Mouse (Mus musculus): ENCODE results near the gene Pmfbp1. TPM values are rescaled to one million over a fixed set of nuclear protein-coding genes. Genes with fewer than 3 reads are reported as not detected.
A peak's percentile ranks its signal among the peaks of the same experiment; 100 is the strongest.

The Pmfbp1 gene
- polyA plus RNA-seq, 1 experiment from 2014 or later: not detected

DNA sequence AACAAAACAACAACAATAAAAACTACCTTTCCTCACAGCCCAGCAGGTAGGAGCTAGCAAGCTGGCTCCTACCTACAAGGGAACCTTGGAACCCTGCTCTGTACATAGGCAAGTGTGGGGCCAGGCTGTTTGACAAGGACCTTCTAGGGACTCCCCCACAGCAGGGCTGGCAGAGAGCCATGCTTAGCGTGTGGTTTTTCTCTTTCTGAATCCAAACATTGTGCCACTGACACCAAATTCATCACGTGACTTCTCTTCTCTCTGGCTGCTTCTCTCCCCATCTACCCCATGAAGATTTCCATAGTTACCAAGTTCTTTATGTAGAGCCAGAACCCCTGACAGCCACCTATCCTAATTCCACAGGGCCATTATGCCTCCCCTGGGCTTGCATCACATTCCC, 30.8 kb upstream of the Pmfbp1 start:
- Histone ChIP-seq H3K4me3 (ENCODE audit: low read depth, low read length) (no peak overlapping the region), H3K9ac (ENCODE audit: low read length) (no peak overlapping the region), H3K9me3 (ENCODE audit: control insufficient read depth, low read length) (no peaks in the 10 kb centered on the region), H3K4me2 (replicated peaks; ENCODE audit: low read depth) (no peak overlapping the region), H3K27ac (replicated peaks) (no peak overlapping the region), H3K27me3 (ENCODE audit: control insufficient read depth, insufficient read depth, low read length) (no peaks in the 10 kb centered on the region), H3K36me3 (ENCODE audit: control insufficient read depth, insufficient read depth, low read length) (no peaks in the 10 kb centered on the region), H3K4me1 (replicated peaks; ENCODE audit: control insufficient read depth, insufficient read depth) (no peaks in the 10 kb centered on the region; the same call in 1 of the 2 replicates)
- DNase-seq (ENCODE audit: low spot score): no peak
- ATAC-seq (ENCODE audit: low FRiP score, low TSS enrichment): no peak
- TF ChIP-seq EP300 (optimal IDR thresholded peaks at IDR 0.05) (no peak), CTCF (IDR thresholded peaks at IDR 0.05; ENCODE audit: low read depth) (no peak)
- 15% methylated on average over 2 of the region's 2 CpGs for WGBS

DNA sequence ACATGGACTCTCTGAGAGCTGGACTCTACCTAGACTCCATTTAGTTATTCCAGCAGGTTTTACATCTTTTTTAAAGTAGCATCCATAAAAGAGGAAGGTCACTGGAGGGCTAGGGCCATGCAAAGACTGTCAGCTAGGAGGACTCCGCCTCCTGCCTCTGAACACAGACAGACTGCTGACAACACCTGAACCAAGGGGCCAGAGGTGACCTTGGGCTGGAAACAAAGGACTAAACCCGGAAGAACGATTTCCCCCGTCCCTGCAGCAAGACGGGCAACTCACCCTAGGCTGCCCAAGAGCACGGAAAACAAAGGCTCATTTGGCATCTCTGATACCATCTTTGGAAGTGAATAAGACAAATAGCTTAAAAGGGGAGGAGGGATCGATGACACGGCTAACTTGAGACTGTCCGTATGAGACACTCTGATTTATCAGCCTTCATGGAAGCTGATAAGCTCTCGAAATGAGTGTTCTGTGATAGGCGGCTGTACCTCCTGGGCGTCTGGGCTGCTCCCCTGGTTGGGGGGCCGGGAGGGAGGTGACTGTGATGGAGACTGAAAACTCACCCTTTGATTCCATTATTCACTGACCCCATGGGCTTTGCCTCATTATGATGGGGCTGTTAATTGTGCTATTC, 30.0 kb upstream of the Pmfbp1 start:
- H3K4me1 ChIP-seq (replicated peaks; ENCODE audit: control insufficient read depth, insufficient read depth): no peaks in the 10 kb centered on the region; the same call in 1 of the 2 replicates
- H3K9ac ChIP-seq (ENCODE audit: low read length): no peak overlapping the region
- no peak overlapping the region for H3K4me3 ChIP-seq (ENCODE audit: low read depth, low read length)
- H3K4me2 ChIP-seq (replicated peaks; ENCODE audit: low read depth): no peak overlapping the region; the same call in 1 of the 2 replicates
- H3K9me3 ChIP-seq (ENCODE audit: control insufficient read depth, low read length): no peaks in the 10 kb centered on the region
- DNase-seq (ENCODE audit: low spot score) (peak; percentile 19), ATAC-seq (ENCODE audit: low FRiP score, low TSS enrichment) (no peak)
- H3K36me3 ChIP-seq (ENCODE audit: control insufficient read depth, insufficient read depth, low read length): no peaks in the 10 kb centered on the region
- TF ChIP-seq CTCF (IDR thresholded peaks at IDR 0.05; ENCODE audit: low read depth) (no peak), EP300 (optimal IDR thresholded peaks at IDR 0.05) (no peak)
- H3K27me3 ChIP-seq (ENCODE audit: control insufficient read depth, insufficient read depth, low read length): no peaks in the 10 kb centered on the region
- 21% methylated on average over 13 of the region's 13 CpGs for WGBS
- no peak overlapping the region for H3K27ac ChIP-seq (replicated peaks)

DNA sequence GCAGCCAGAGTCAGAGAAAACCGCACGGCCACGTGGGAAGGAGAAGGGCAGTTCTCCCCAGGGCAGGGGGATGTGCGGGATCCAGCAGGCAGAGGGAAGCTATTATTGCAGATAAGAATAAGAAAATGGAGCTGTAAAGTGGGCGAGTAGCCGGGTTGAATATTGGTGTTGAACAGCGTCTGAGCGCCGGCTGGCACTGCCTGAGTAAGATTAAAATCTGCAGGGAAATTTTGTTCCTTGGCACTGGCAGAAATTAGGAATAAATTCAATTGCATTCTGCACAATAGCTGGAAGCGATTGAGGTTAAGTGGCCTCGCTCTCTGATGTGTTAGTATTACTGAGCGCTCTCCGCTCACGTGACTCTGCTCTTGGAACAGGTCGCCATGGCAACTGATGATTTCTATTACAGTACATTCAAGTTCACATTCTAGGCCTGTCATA, 29.4 kb upstream of the Pmfbp1 start:
- Histone ChIP-seq H3K4me3 (ENCODE audit: low read depth, low read length) (no peak overlapping the region), H3K27ac (replicated peaks) (no peak overlapping the region), H3K9me3 (ENCODE audit: control insufficient read depth, low read length) (no peaks in the 10 kb centered on the region), H3K9ac (ENCODE audit: low read length) (no peak overlapping the region), H3K4me2 (replicated peaks; ENCODE audit: low read depth) (no peak overlapping the region; the same call in 1 of the 2 replicates), H3K4me1 (replicated peaks; ENCODE audit: control insufficient read depth, insufficient read depth) (no peaks in the 10 kb centered on the region; the same call in 1 of the 2 replicates), H3K36me3 (ENCODE audit: control insufficient read depth, insufficient read depth, low read length) (no peaks in the 10 kb centered on the region), H3K27me3 (ENCODE audit: control insufficient read depth, insufficient read depth, low read length) (no peaks in the 10 kb centered on the region)
- WGBS: 32% methylated on average over 15 of the region's 15 CpGs
- ATAC-seq (ENCODE audit: low FRiP score, low TSS enrichment) (no peak), DNase-seq (ENCODE audit: low spot score) (no peak)
- no peak for TF ChIP-seq EP300 (optimal IDR thresholded peaks at IDR 0.05)
- TF ChIP-seq CTCF (IDR thresholded peaks at IDR 0.05; ENCODE audit: low read depth): no peak

DNA sequence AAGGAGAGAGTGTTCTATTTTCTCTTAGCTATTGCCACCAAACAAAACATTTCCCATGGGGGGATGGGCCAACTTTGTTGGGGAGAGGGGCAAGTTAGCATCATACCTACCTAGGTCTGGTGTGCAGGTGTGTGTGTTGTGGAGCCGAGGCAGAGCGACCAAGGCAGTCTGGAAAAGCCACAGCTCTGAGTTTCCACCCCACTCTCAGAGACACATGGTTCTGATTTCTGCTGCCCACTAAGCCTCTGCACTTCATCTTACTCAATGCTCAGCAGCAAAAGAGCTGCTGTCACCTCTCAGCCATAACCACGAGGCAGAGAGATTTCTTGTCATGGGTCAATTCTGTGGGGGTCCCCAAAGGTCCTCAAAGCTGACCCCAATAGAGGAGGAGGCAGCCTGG, 28.8 kb upstream of the Pmfbp1 start:
- ATAC-seq (ENCODE audit: low FRiP score, low TSS enrichment) (no peak), DNase-seq (ENCODE audit: low spot score) (no peak)
- no peak overlapping the region for H3K4me3 ChIP-seq (ENCODE audit: low read depth, low read length)
- WGBS: 71% methylated on average over 3 of the region's 3 CpGs
- no peaks in the 10 kb centered on the region for H3K36me3 ChIP-seq (ENCODE audit: control insufficient read depth, insufficient read depth, low read length)
- TF ChIP-seq CTCF (IDR thresholded peaks at IDR 0.05; ENCODE audit: low read depth): no peak
- no peak for TF ChIP-seq EP300 (optimal IDR thresholded peaks at IDR 0.05)
- no peak overlapping the region for H3K9ac ChIP-seq (ENCODE audit: low read length)
- H3K4me1 ChIP-seq (replicated peaks; ENCODE audit: control insufficient read depth, insufficient read depth): no peaks in the 10 kb centered on the region; the same call in 1 of the 2 replicates
- H3K4me2 ChIP-seq (replicated peaks; ENCODE audit: low read depth): no peak overlapping the region
- no peak overlapping the region for H3K27ac ChIP-seq (replicated peaks)
- no peaks in the 10 kb centered on the region for H3K27me3 ChIP-seq (ENCODE audit: control insufficient read depth, insufficient read depth, low read length)
- H3K9me3 ChIP-seq (ENCODE audit: control insufficient read depth, low read length): no peaks in the 10 kb centered on the region

DNA sequence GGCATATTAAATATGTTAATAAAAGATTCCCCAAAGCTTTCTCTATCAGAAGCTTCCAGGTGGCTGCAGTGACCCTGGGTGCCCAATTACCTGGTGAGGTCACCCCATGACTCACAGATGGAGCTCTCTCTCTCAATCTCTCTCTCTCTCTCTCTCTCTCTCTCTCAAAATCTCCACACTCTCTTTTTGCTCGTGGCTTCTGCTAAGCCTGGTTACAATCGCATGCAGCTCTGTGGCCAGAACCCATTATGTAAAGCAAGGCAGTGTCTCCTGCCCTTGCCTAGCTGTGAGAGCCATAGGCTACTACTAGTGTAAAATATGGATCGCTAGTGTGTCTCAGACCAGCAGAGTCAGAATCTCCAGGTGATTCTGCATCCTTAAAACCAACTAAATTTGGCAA, 28.1 kb upstream of the Pmfbp1 start:
- Histone ChIP-seq H3K4me1 (replicated peaks; ENCODE audit: control insufficient read depth, insufficient read depth) (no peaks in the 10 kb centered on the region; the same call in 1 of the 2 replicates), H3K4me3 (ENCODE audit: low read depth, low read length) (no peak overlapping the region), H3K9me3 (ENCODE audit: control insufficient read depth, low read length) (no peaks in the 10 kb centered on the region), H3K27me3 (ENCODE audit: control insufficient read depth, insufficient read depth, low read length) (no peaks in the 10 kb centered on the region), H3K9ac (ENCODE audit: low read length) (no peak overlapping the region), H3K4me2 (replicated peaks; ENCODE audit: low read depth) (no peak overlapping the region), H3K36me3 (ENCODE audit: control insufficient read depth, insufficient read depth, low read length) (no peaks in the 10 kb centered on the region), H3K27ac (replicated peaks) (no peak overlapping the region)
- 58% methylated on average over 3 of the region's 3 CpGs for WGBS
- no peak for ATAC-seq (ENCODE audit: low FRiP score, low TSS enrichment)
- no peak for DNase-seq (ENCODE audit: low spot score)
- TF ChIP-seq EP300 (optimal IDR thresholded peaks at IDR 0.05): no peak
- no peak for TF ChIP-seq CTCF (IDR thresholded peaks at IDR 0.05; ENCODE audit: low read depth)

DNA sequence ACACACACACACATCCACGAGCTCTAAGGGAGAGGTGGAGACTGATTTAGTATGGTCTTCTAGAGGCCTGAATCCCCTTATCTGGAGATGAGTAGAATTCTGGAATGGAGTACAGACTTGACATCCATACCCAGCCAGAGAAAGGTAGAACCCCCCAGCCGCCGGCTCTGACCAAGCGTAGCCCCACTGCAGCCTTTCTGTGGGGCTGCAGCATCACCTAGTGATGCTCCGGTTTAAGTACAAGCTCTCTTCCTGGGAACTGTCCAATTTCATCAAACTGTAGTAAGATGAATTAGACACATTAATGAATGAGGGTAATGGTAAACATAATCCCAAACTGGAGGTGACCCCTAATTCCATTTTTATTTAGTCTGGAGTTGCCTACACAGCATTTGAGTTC, 26.3 kb upstream of the Pmfbp1 start:
- WGBS: 31% methylated on average over 5 of the region's 5 CpGs
- TF ChIP-seq EP300 (optimal IDR thresholded peaks at IDR 0.05) (no peak), CTCF (IDR thresholded peaks at IDR 0.05; ENCODE audit: low read depth) (peak; percentile 53)
- no peaks in the 10 kb centered on the region; the same call in 1 of the 2 replicates for H3K4me1 ChIP-seq (replicated peaks; ENCODE audit: control insufficient read depth, insufficient read depth)
- H3K9me3 ChIP-seq (ENCODE audit: control insufficient read depth, low read length): no peaks in the 10 kb centered on the region
- no peak overlapping the region for H3K27ac ChIP-seq (replicated peaks)
- H3K4me2 ChIP-seq (replicated peaks; ENCODE audit: low read depth): no peak overlapping the region
- no peak overlapping the region for H3K9ac ChIP-seq (ENCODE audit: low read length)
- no peaks in the 10 kb centered on the region for H3K36me3 ChIP-seq (ENCODE audit: control insufficient read depth, insufficient read depth, low read length)
- DNase-seq (ENCODE audit: low spot score) (no peak), ATAC-seq (ENCODE audit: low FRiP score, low TSS enrichment) (no peak)
- no peaks in the 10 kb centered on the region for H3K27me3 ChIP-seq (ENCODE audit: control insufficient read depth, insufficient read depth, low read length)
- no peak overlapping the region for H3K4me3 ChIP-seq (ENCODE audit: low read depth, low read length)
